Mouse (Mus musculus): ENCODE measurements around the gene Gm10663. TPM values are rescaled to one million over a fixed set of nuclear protein-coding genes. Genes with fewer than 3 reads are reported as not detected.

Gene Gm10663
- polyA plus RNA-seq, 1 experiment = not detected

GRCm38 (mm10) chr8:65062195-65062594 is 12.6 kb upstream of the Gm10663 start:
- Histone ChIP-seq H3K4me2 (ENCODE audit: low read depth) (no peak overlapping the region), H3K27me3 (ENCODE audit: control insufficient read depth, insufficient read depth, insufficient read length) (no peaks in the 10 kb centered on the region), H3K36me3 (ENCODE audit: control insufficient read depth, insufficient read depth) (no peaks in the 10 kb centered on the region), H3K79me2 (ENCODE audit: control insufficient read depth, insufficient read depth) (no peaks in the 10 kb centered on the region), H3K4me3 (no peak overlapping the region), H3ac (ENCODE audit: control insufficient read depth, insufficient read length) (no peak overlapping the region)
- no peak for TF ChIP-seq MYOG (IDR thresholded peaks at IDR 0.05; ENCODE audit: control insufficient read depth in 1 of 3, insufficient read depth in 1 of 3, insufficient read length in 2 of 3, low read depth in 2 of 3)
- TF ChIP-seq USF1 (IDR thresholded peaks at IDR 0.05; ENCODE audit: low read depth) = no peak
- TF ChIP-seq MAX (IDR thresholded peaks at IDR 0.05; ENCODE audit: low read depth) = no peak

GRCm38 (mm10) chr8:65064071-65064470 is 10.8 kb upstream of the Gm10663 start:
- H3K4me2 ChIP-seq (ENCODE audit: low read depth) = no peak overlapping the region
- H3K79me2 ChIP-seq (ENCODE audit: control insufficient read depth, insufficient read depth) = no peaks in the 10 kb centered on the region
- no peaks in the 10 kb centered on the region for H3K27me3 ChIP-seq (ENCODE audit: control insufficient read depth, insufficient read depth, insufficient read length)
- TF ChIP-seq SRF (IDR thresholded peaks at IDR 0.05; ENCODE audit: control insufficient read depth, insufficient read length, low read depth) = no peak
- TF ChIP-seq TCF12 (IDR thresholded peaks at IDR 0.05; ENCODE audit: insufficient read depth, poor library complexity, severe bottlenecking) = no peak
- no peak for TF ChIP-seq POLR2AphosphoS2 (IDR thresholded peaks at IDR 0.05; ENCODE audit: insufficient read length, low read depth)
- TF ChIP-seq POLR2A (IDR thresholded peaks at IDR 0.05; ENCODE audit: insufficient read length, low read depth) = no peak
- no peak for TF ChIP-seq CEBPB (IDR thresholded peaks at IDR 0.05; ENCODE audit: insufficient read depth, poor library complexity, severe bottlenecking)
- no peak for TF ChIP-seq USF1 (IDR thresholded peaks at IDR 0.05; ENCODE audit: low read depth)
- no peak for TF ChIP-seq MYOD1 (IDR thresholded peaks at IDR 0.05; ENCODE audit: control insufficient read depth in 1 of 3, insufficient read length in 2 of 3, low read depth in 2 of 3)
- TF ChIP-seq E2F4 (IDR thresholded peaks at IDR 0.05; ENCODE audit: insufficient read depth) = no peak
- TF ChIP-seq TCF3 (IDR thresholded peaks at IDR 0.05; ENCODE audit: insufficient read length, low read depth) = no peak
- TF ChIP-seq REST (IDR thresholded peaks at IDR 0.05; ENCODE audit: insufficient read depth, insufficient read length) = no peak
- no peak for TF ChIP-seq MAX (IDR thresholded peaks at IDR 0.05; ENCODE audit: low read depth)
- TF ChIP-seq MYOG (IDR thresholded peaks at IDR 0.05; ENCODE audit: control insufficient read depth in 1 of 3, insufficient read depth in 1 of 3, insufficient read length in 2 of 3, low read depth in 2 of 3) = no peak
- H3K4me3 ChIP-seq = no peak overlapping the region
- H3K36me3 ChIP-seq (ENCODE audit: control insufficient read depth, insufficient read depth) = no peaks in the 10 kb centered on the region
- H3ac ChIP-seq (ENCODE audit: control insufficient read depth, insufficient read length) = no peak overlapping the region

- no peak for TF ChIP-seq TCF3 (IDR thresholded peaks at IDR 0.05; ENCODE audit: insufficient read length, low read depth)
- TF ChIP-seq SRF (IDR thresholded peaks at IDR 0.05; ENCODE audit: control insufficient read depth, insufficient read length, low read depth) = no peak
- no peak for TF ChIP-seq CEBPB (IDR thresholded peaks at IDR 0.05; ENCODE audit: insufficient read depth, poor library complexity, severe bottlenecking)
- no peak for TF ChIP-seq USF1 (IDR thresholded peaks at IDR 0.05; ENCODE audit: low read depth)
- TF ChIP-seq MYOG (IDR thresholded peaks at IDR 0.05; ENCODE audit: control insufficient read depth in 1 of 3, insufficient read depth in 1 of 3, insufficient read length in 2 of 3, low read depth in 2 of 3) = no peak
- no peaks in the 10 kb centered on the region for H3K27me3 ChIP-seq (ENCODE audit: control insufficient read depth, insufficient read depth, insufficient read length)
- H3K79me2 ChIP-seq (ENCODE audit: control insufficient read depth, insufficient read depth) = no peaks in the 10 kb centered on the region
- no peak overlapping the region for H3K4me3 ChIP-seq
- H3ac ChIP-seq (ENCODE audit: control insufficient read depth, insufficient read length) = no peak overlapping the region
- no peaks in the 10 kb centered on the region for H3K36me3 ChIP-seq (ENCODE audit: control insufficient read depth, insufficient read depth)
- H3K4me2 ChIP-seq (ENCODE audit: low read depth) = no peak overlapping the region
Observed at GRCm38 (mm10) chr8:65065622-65066021, 9.2 kb upstream of the Gm10663 start.

- Histone ChIP-seq H3ac (ENCODE audit: control insufficient read depth, insufficient read length) (no peak overlapping the region), H3K4me2 (ENCODE audit: low read depth) (no peak overlapping the region), H3K36me3 (ENCODE audit: control insufficient read depth, insufficient read depth) (no peaks in the 10 kb centered on the region), H3K4me3 (no peak overlapping the region), H3K79me2 (ENCODE audit: control insufficient read depth, insufficient read depth) (no peaks in the 10 kb centered on the region), H3K27me3 (ENCODE audit: control insufficient read depth, insufficient read depth, insufficient read length) (no peaks in the 10 kb centered on the region)
- TF ChIP-seq TCF3 (IDR thresholded peaks at IDR 0.05; ENCODE audit: insufficient read length, low read depth) = no peak
Observed at GRCm38 (mm10) chr8:65067031-65067430, 7.8 kb upstream of the Gm10663 start.

GRCm38 (mm10) chr8:65067694-65068472 is 7.0 kb upstream of the Gm10663 start:
- H3K4me3 ChIP-seq = no peak overlapping the region
- no peaks in the 10 kb centered on the region for H3K79me2 ChIP-seq (ENCODE audit: control insufficient read depth, insufficient read depth)
- H3K36me3 ChIP-seq (ENCODE audit: control insufficient read depth, insufficient read depth) = no peaks in the 10 kb centered on the region
- no peak overlapping the region for H3K4me2 ChIP-seq (ENCODE audit: low read depth)
- H3ac ChIP-seq (ENCODE audit: control insufficient read depth, insufficient read length) = no peak overlapping the region
- no peak for TF ChIP-seq USF1 (IDR thresholded peaks at IDR 0.05; ENCODE audit: low read depth)
- TF ChIP-seq MAX (IDR thresholded peaks at IDR 0.05; ENCODE audit: low read depth) = no peak
- TF ChIP-seq CEBPB (IDR thresholded peaks at IDR 0.05; ENCODE audit: insufficient read depth, poor library complexity, severe bottlenecking) = no peak
- no peak for TF ChIP-seq MYOG (IDR thresholded peaks at IDR 0.05; ENCODE audit: control insufficient read depth in 1 of 3, insufficient read depth in 1 of 3, insufficient read length in 2 of 3, low read depth in 2 of 3)
- no peak for TF ChIP-seq SRF (IDR thresholded peaks at IDR 0.05; ENCODE audit: control insufficient read depth, insufficient read length, low read depth)
- no peak for TF ChIP-seq POLR2AphosphoS2 (IDR thresholded peaks at IDR 0.05; ENCODE audit: insufficient read length, low read depth)
- no peak for TF ChIP-seq E2F4 (IDR thresholded peaks at IDR 0.05; ENCODE audit: insufficient read depth)
- TF ChIP-seq REST (IDR thresholded peaks at IDR 0.05; ENCODE audit: insufficient read depth, insufficient read length) = no peak
- TF ChIP-seq MYOD1 (IDR thresholded peaks at IDR 0.05; ENCODE audit: control insufficient read depth in 1 of 3, insufficient read length in 2 of 3, low read depth in 2 of 3) = no peak
- TF ChIP-seq POLR2A (IDR thresholded peaks at IDR 0.05; ENCODE audit: insufficient read length, low read depth) = no peak
- no peaks in the 10 kb centered on the region for H3K27me3 ChIP-seq (ENCODE audit: control insufficient read depth, insufficient read depth, insufficient read length)

All from myocyte (in vitro differentiated cells).